Mouse (Mus musculus) retina, postnatal 1 day (tissue): ENCODE data around the gene Mr1.
A peak's percentile ranks its signal among the peaks of the same experiment; 100 is the strongest.

ENCODE experiments used
- DNase-seq: peaks from one replicate; pipeline ENCODE4 v3.0.0-alpha.2; 2012

Mr1 gene

GRCm38 (mm10) chr1:155093145-155093791 lies 53.3 kb downstream of the Mr1 start:
- no peak for DNase-seq

GRCm38 (mm10) chr1:155091842-155092800 lies 54.5 kb downstream of the Mr1 start:
- peak; percentile 92 for DNase-seq

- peak; percentile 57 for DNase-seq
Measured at GRCm38 (mm10) chr1:155091374-155091841, 55.2 kb downstream of the Mr1 start.

GRCm38 (mm10) chr1:155090736-155091135 lies 55.9 kb downstream of the Mr1 start:
- DNase-seq, result no peak

- DNase-seq, result no peak
Measured at GRCm38 (mm10) chr1:155090327-155090726, 56.3 kb downstream of the Mr1 start.

GRCm38 (mm10) chr1:155088847-155089603 lies 57.6 kb downstream of the Mr1 start:
- DNase-seq, result no peak

GRCm38 (mm10) chr1:155088046-155088445 lies 58.6 kb downstream of the Mr1 start:
- DNase-seq, result no peak

- no peak for DNase-seq
Measured at GRCm38 (mm10) chr1:155086893-155087292, 59.7 kb downstream of the Mr1 start.

GRCm38 (mm10) chr1:155086416-155086815 lies 60.2 kb downstream of the Mr1 start:
- DNase-seq, result peak; percentile 48

GRCm38 (mm10) chr1:155084839-155085238 lies 61.8 kb downstream of the Mr1 start:
- no peak for DNase-seq

GRCm38 (mm10) chr1:155083271-155084265 lies 63.0 kb downstream of the Mr1 start:
- DNase-seq, result peak; percentile 98

GRCm38 (mm10) chr1:155082965-155083268 lies 63.7 kb downstream of the Mr1 start:
- no peak for DNase-seq

GRCm38 (mm10) chr1:155082158-155082964 lies 64.3 kb downstream of the Mr1 start:
- no peak for DNase-seq

- DNase-seq, result no peak
Measured at GRCm38 (mm10) chr1:155077675-155078074, 68.9 kb downstream of the Mr1 start.
